Mouse (Mus musculus): Measurements from ENCODE around the gene Rasgrp2.

Rasgrp2 gene

GRCm38 (mm10) chr19:6382323-6382924 lies 16.7 kb upstream of the Rasgrp2 start:
- peak; percentile 83 for DNase-seq (ENCODE audit: low read depth, low spot score)

GRCm38 (mm10) chr19:6383470-6383869 lies 15.7 kb upstream of the Rasgrp2 start:
- DNase-seq (ENCODE audit: low read depth, low spot score), result peak; percentile 90

- DNase-seq (ENCODE audit: low read depth, low spot score), result peak; percentile 98
Measured at GRCm38 (mm10) chr19:6384128-6384527, 15.0 kb upstream of the Rasgrp2 start, which contains the start of gene Pygm. Pygm (plus strand) TSS chr19:6384399.

GRCm38 (mm10) chr19:6384954-6385353 lies 14.2 kb upstream of the Rasgrp2 start:
- peak; percentile 95 for DNase-seq (ENCODE audit: low read depth, low spot score)

- DNase-seq (ENCODE audit: low read depth, low spot score), result no peak
Measured at GRCm38 (mm10) chr19:6385419-6385818, 13.7 kb upstream of the Rasgrp2 start.

GRCm38 (mm10) chr19:6385821-6386220 lies 13.3 kb upstream of the Rasgrp2 start:
- DNase-seq (ENCODE audit: low read depth, low spot score), result no peak

GRCm38 (mm10) chr19:6386234-6386633 lies 12.9 kb upstream of the Rasgrp2 start:
- no peak for DNase-seq (ENCODE audit: low read depth, low spot score)

- DNase-seq (ENCODE audit: low read depth, low spot score), result peak; percentile 73
Measured at GRCm38 (mm10) chr19:6388006-6388405, 11.1 kb upstream of the Rasgrp2 start.

GRCm38 (mm10) chr19:6389803-6390202 lies 9.3 kb upstream of the Rasgrp2 start:
- DNase-seq (ENCODE audit: low read depth, low spot score), result no peak

GRCm38 (mm10) chr19:6390251-6390650 lies 8.9 kb upstream of the Rasgrp2 start:
- no peak for DNase-seq (ENCODE audit: low read depth, low spot score)

- DNase-seq (ENCODE audit: low read depth, low spot score), result no peak
Measured at GRCm38 (mm10) chr19:6392743-6393393, 6.3 kb upstream of the Rasgrp2 start.

- DNase-seq (ENCODE audit: low read depth, low spot score), result no peak
Measured at GRCm38 (mm10) chr19:6393637-6394036, 5.5 kb upstream of the Rasgrp2 start.

GRCm38 (mm10) chr19:6396237-6396636 lies 2.9 kb upstream of the Rasgrp2 start:
- DNase-seq (ENCODE audit: low read depth, low spot score), result no peak

GRCm38 (mm10) chr19:6397582-6398249 lies 1.4 kb upstream of the Rasgrp2 start:
- no peak for DNase-seq (ENCODE audit: low read depth, low spot score)

- peak; percentile 73 for DNase-seq (ENCODE audit: low read depth, low spot score)
Measured at GRCm38 (mm10) chr19:6398447-6399284, 474 bp upstream of the Rasgrp2 start.

GRCm38 (mm10) chr19:6400096-6401086 lies 1.3 kb downstream of the Rasgrp2 start:
- DNase-seq (ENCODE audit: low read depth, low spot score), result no peak

- peak; percentile 70 for DNase-seq (ENCODE audit: low read depth, low spot score)
Measured at GRCm38 (mm10) chr19:6401131-6401815, 2.1 kb downstream of the Rasgrp2 start.

GRCm38 (mm10) chr19:6401951-6402350 lies 2.8 kb downstream of the Rasgrp2 start:
- no peak for DNase-seq (ENCODE audit: low read depth, low spot score)

GRCm38 (mm10) chr19:6403869-6404268 lies 4.7 kb downstream of the Rasgrp2 start:
- no peak for DNase-seq (ENCODE audit: low read depth, low spot score)

- DNase-seq (ENCODE audit: low read depth, low spot score), result no peak
Measured at GRCm38 (mm10) chr19:6405433-6405832, 6.3 kb downstream of the Rasgrp2 start.

Data from skeletal muscle tissue, adult 2 months (tissue).